Mouse (Mus musculus) kidney, postnatal 25 days (tissue): Measurements from ENCODE around the gene Rundc3b.

Experiments
- DNase-seq, 2 experiments: peaks; one replicate each; pipeline ENCODE4 v3.0.0; 2021; ENCODE audit warnings: mixed read lengths in 2 of 2

Rundc3b gene

DNA sequence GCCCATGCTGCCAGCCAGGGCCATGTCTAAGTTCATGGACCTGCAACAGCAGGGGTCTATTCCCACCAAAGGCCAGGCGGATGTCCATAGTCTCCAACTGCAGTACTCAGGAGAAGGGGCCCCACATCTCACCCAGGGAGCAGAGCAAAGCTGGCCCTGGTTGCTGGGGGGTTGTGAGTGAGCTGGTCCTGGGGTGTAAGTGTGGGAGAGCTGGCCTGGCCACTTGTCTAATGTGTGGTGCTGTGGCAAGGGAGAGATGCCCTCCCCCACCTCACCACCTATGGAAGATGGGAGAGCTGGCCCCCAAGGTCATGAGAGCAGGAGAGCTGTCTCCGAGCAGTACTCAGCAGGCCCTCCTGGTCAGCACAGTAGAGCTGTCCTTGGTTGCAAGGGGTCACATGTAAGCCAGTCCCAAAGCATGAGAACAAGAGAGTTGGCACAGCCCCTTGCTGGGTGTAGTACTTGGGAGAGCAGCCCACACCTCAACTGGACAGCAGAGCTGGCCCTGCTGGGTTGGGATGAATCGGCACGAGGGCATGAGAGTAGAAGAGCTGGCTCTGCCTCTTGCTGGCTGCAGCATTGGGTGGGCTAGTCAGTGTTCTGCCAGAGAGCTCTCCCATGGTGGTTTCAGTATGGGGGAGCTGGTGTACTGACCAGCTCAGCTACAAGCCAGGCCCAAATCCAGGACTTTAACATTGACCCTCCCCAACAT, 134.6 kb downstream of the Rundc3b start:
- DNase-seq: no peak

DNA sequence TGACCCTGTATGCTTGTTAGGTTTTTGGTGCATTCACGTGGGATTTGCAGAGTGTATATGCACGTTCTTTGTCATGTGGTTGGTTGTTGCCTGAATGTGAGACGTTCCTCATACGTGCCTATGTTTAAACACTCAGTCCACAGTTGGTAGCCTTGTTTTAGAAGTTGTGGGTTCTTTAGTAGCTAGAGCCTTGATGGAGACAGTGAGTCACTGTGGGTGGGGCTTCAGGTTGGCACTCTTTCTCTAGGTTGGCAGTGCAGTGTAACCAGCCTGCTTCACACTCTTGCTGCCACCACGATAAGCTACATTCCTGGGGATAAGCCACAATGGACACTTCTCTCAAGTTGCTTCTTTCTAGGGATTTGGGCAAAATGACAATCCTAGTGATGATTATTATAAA, 166.2 kb downstream of the Rundc3b start:
- DNase-seq: no peak

- DNase-seq: no peak
Observed at GRCm38 (mm10) chr5:8455565-8455964, 167.2 kb downstream of the Rundc3b start.
